Mouse (Mus musculus) lung, embryonic 14.5 days (tissue): ENCODE measurements at regions not wholly inside any gene's neighbourhood (a gene's known extent, or its start where the extent isn't known, plus 50 kb on each side); places are given as distances from the start of the nearest gene placed in this dataset.

Source experiments
- ATAC-seq: fragments of 200-750 bp; cut with Nextera tagmentation; 2 replicates; pipeline ENCODE4 v1.8.0; 2017; ENCODE audit warnings: mild to moderate bottlenecking, moderate TSS enrichment, moderate library complexity; ENCODE audit not compliant: insufficient read depth
- DNase-seq: peaks from one replicate; pipeline ENCODE4 v3.0.0-alpha.2; 2015
- H3K27ac ChIP-seq: fragments of 300-500 bp; sonication (generic); 2 replicates; pipeline ENCODE4 v1.5.1; 2014; ENCODE audit warnings: low read depth, mild to moderate bottlenecking, moderate library complexity
- H3K27me3 ChIP-seq: fragments of 300-500 bp; sonication (generic); 2 replicates; pipeline ENCODE4 v1.6.1; 2014; ENCODE audit warnings: low read length, control low read depth; ENCODE audit not compliant: insufficient read depth
- H3K36me3 ChIP-seq: fragments of 300-500 bp; sonication (generic); 2 replicates; pipeline ENCODE4 v1.6.1; 2014; ENCODE audit warnings: control low read depth; ENCODE audit not compliant: insufficient read depth
- H3K4me1 ChIP-seq: fragments of 300-500 bp; sonication (generic); 2 replicates; pipeline ENCODE4 v1.6.1; 2014; ENCODE audit warnings: antibody characterized with exemption, control low read depth; ENCODE audit not compliant: insufficient read depth
- H3K4me2 ChIP-seq: fragments of 300-500 bp; sonication (generic); 2 replicates; pipeline ENCODE4 v1.6.1; 2014; ENCODE audit warnings: mild to moderate bottlenecking
- H3K4me3 ChIP-seq: fragments of 300-500 bp; sonication (generic); 2 replicates; pipeline ENCODE4 v1.5.1; 2014; ENCODE audit warnings: low read depth, low read length
- H3K9ac ChIP-seq: fragments of 300-500 bp; sonication (generic); 2 replicates; pipeline ENCODE4 v1.6.1; 2014
- H3K9me3 ChIP-seq: fragments of 300-500 bp; sonication (generic); 2 replicates; pipeline ENCODE4 v1.6.1; 2016; ENCODE audit warnings: low read depth, low read length, control low read depth
- CTCF ChIP-seq: IDR thresholded peaks from 2 replicates; pipeline ENCODE4 v1.5.1; 2016; ENCODE audit warnings: antibody characterized with exemption, low read depth
- WGBS: fragments of 180-500 bp; shearing (Covaris S2); extraction: QIAGEN DNeasy Blood & Tissue Kit; methylation state at CpG from one replicate; pipeline ENCODE4 v1.1.7; 2014; 5-methylcytosine and 5-hydroxymethylcytosine counted together

GRCm38 (mm10) chr17:65170691-65171090, 334.8 kb upstream of the 4930583I09Rik start:
- Histone ChIP-seq H3K4me3 (no peak overlapping the region), H3K9me3 (no peaks in the 10 kb centered on the region), H3K27me3 (no peaks in the 10 kb centered on the region), H3K27ac (no peak overlapping the region), H3K36me3 (no peaks in the 10 kb centered on the region), H3K4me1 (no peaks in the 10 kb centered on the region), H3K4me2 (no peak overlapping the region), H3K9ac (no peak overlapping the region)
- TF ChIP-seq CTCF, result no peak
- no peak for ATAC-seq
- DNase-seq, result peak; percentile 26
- 65% methylated on average over 4 of the region's 4 CpGs for WGBS

GRCm38 (mm10) chr17:65169981-65170617, 334.2 kb upstream of the 4930583I09Rik start:
- Histone ChIP-seq H3K4me2 (no peak overlapping the region), H3K27me3 (no peaks in the 10 kb centered on the region), H3K27ac (no peak overlapping the region), H3K4me3 (no peak overlapping the region), H3K9ac (no peak overlapping the region), H3K4me1 (no peaks in the 10 kb centered on the region), H3K36me3 (no peaks in the 10 kb centered on the region), H3K9me3 (no peaks in the 10 kb centered on the region)
- 75% methylated on average over 4 of the region's 4 CpGs for WGBS
- TF ChIP-seq CTCF, result no peak
- DNase-seq (no peak), ATAC-seq (no peak)

- Histone ChIP-seq H3K9me3 (no peaks in the 10 kb centered on the region), H3K27ac (no peak overlapping the region), H3K4me2 (no peak overlapping the region), H3K4me1 (no peaks in the 10 kb centered on the region), H3K4me3 (no peak overlapping the region), H3K27me3 (no peaks in the 10 kb centered on the region), H3K36me3 (no peaks in the 10 kb centered on the region), H3K9ac (no peak overlapping the region)
- no peak for DNase-seq
- ATAC-seq, result no peak
- WGBS, result 71% methylated on average over 2 of the region's 2 CpGs
- no peak for TF ChIP-seq CTCF
Observed at GRCm38 (mm10) chr17:65146376-65146775, 310.5 kb upstream of the 4930583I09Rik start.

DNA sequence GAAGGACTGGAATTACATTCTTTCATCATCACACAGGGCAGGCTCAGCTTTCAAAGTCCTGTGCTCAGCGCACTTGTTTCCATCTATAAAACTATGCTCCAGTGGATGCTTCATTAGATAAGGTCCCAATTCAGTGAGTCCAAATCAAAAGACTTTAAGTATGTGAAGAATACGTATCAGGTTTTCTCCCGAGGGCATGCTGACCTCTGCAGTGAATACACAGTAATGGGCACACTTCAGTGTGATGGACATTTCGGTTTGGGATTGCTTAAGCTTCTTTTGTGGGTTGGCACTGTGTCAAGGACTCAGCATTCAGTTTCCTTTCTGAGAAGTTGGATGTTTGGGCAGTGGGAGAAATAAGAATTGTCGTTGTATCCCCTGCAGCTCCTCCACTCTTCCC, 278.8 kb upstream of the 4930583I09Rik start:
- Histone ChIP-seq H3K9me3 (no peaks in the 10 kb centered on the region), H3K4me1 (no peaks in the 10 kb centered on the region), H3K9ac (no peak overlapping the region), H3K4me3 (no peak overlapping the region), H3K27me3 (no peaks in the 10 kb centered on the region), H3K27ac (no peak overlapping the region), H3K4me2 (no peak overlapping the region), H3K36me3 (no peaks in the 10 kb centered on the region)
- ATAC-seq (no peak), DNase-seq (no peak)
- WGBS, result 68% methylated on average over 5 of the region's 5 CpGs
- no peak for TF ChIP-seq CTCF

- WGBS, result 63% methylated on average over 3 of the region's 3 CpGs
- Histone ChIP-seq H3K4me1 (no peaks in the 10 kb centered on the region), H3K27me3 (no peaks in the 10 kb centered on the region), H3K27ac (no peak overlapping the region), H3K9me3 (no peaks in the 10 kb centered on the region), H3K36me3 (no peaks in the 10 kb centered on the region), H3K4me2 (no peak overlapping the region), H3K4me3 (no peak overlapping the region), H3K9ac (no peak overlapping the region)
- no peak for DNase-seq
- ATAC-seq, result no peak
- TF ChIP-seq CTCF, result no peak
Observed at GRCm38 (mm10) chr17:65113121-65113520, 277.2 kb upstream of the 4930583I09Rik start.

DNA sequence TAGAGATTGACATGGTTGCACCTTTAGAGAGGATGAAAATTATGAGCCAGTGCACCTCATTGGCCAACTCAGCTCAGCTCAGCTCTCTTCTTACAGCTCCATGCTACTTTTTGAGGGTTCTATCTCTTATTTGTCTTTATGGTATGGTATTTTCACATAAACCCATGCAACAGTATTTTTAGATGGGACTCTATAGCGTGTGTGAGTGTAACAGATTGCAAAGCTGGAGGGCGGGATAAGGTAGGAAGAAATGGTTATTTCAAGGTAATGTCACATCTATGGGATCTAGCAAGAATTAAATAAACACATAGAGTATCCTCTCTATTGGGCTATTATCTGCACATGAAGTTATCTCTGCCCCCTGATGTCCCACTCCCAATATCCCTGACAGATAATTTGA, 269.8 kb upstream of the 4930583I09Rik start:
- TF ChIP-seq CTCF, result no peak
- H3K27ac ChIP-seq, result no peak overlapping the region
- no peak overlapping the region for H3K4me2 ChIP-seq
- H3K9ac ChIP-seq, result no peak overlapping the region
- ATAC-seq, result no peak
- no peak for DNase-seq
- H3K4me1 ChIP-seq, result no peaks in the 10 kb centered on the region
- H3K4me3 ChIP-seq, result no peak overlapping the region
- WGBS, result 91% methylated on average over 2 of the region's 2 CpGs
- H3K9me3 ChIP-seq, result no peaks in the 10 kb centered on the region
- no peaks in the 10 kb centered on the region for H3K36me3 ChIP-seq
- H3K27me3 ChIP-seq, result no peaks in the 10 kb centered on the region

DNA sequence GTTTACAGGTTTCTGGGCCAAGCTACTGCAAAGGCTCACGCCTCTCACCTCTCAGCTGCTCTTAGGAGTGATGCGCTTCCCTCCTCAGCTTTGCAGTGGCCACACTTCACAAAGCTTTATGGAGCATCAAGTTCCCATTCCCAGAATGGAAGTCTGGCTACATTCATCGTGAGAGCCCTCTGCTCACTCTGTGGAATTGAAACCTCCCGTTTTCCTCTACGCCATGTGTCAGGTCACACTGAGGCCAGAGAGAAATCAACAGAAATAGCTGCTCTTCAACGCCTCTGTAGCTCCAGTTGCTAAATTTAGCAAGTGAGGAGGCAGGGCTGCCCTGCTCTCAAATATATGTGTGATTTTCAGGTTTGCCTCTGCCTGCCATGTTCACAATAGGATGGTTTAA, 265.3 kb upstream of the 4930583I09Rik start:
- DNase-seq, result no peak
- no peak overlapping the region for H3K9ac ChIP-seq
- no peak overlapping the region for H3K4me3 ChIP-seq
- H3K4me1 ChIP-seq, result no peaks in the 10 kb centered on the region
- 55% methylated on average over 6 of the region's 6 CpGs for WGBS
- no peaks in the 10 kb centered on the region for H3K36me3 ChIP-seq
- H3K9me3 ChIP-seq, result no peaks in the 10 kb centered on the region
- no peaks in the 10 kb centered on the region for H3K27me3 ChIP-seq
- no peak overlapping the region for H3K27ac ChIP-seq
- TF ChIP-seq CTCF, result no peak
- no peak for ATAC-seq
- no peak overlapping the region for H3K4me2 ChIP-seq

DNA sequence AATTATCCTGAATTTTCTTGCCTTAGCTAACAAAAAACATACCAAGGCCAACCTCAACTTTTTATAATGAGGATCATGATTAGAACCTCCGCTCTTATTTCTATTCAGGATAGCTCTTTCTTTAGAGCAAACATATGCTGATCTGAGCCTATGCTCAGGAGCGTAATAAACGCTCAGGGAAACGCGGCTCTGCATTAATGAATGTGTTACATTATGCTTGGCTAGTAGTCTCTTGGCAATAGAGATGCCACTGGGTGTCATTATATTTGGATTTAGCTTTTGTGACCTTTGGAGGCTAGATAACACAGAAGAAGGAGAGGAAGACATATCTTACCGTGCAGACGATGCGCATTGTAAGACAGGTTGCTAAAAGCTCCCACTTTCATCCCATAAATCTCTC, 246.4 kb upstream of the 4930583I09Rik start:
- Histone ChIP-seq H3K9me3 (no peaks in the 10 kb centered on the region), H3K4me3 (no peak overlapping the region), H3K36me3 (no peaks in the 10 kb centered on the region), H3K4me2 (no peak overlapping the region), H3K27ac (no peak overlapping the region), H3K9ac (no peak overlapping the region), H3K4me1 (no peaks in the 10 kb centered on the region), H3K27me3 (no peaks in the 10 kb centered on the region)
- ATAC-seq, result no peak
- DNase-seq, result no peak
- 84% methylated on average over 8 of the region's 8 CpGs for WGBS
- no peak for TF ChIP-seq CTCF
